Mouse (Mus musculus): ENCODE data around the gene Mcm7. TPM values are rescaled to one million over a fixed set of nuclear protein-coding genes. Genes with fewer than 3 reads are reported as not detected.

Gene Mcm7
- polyA plus RNA-seq, 1 experiment from 2014 or later: 228 TPM

DNA sequence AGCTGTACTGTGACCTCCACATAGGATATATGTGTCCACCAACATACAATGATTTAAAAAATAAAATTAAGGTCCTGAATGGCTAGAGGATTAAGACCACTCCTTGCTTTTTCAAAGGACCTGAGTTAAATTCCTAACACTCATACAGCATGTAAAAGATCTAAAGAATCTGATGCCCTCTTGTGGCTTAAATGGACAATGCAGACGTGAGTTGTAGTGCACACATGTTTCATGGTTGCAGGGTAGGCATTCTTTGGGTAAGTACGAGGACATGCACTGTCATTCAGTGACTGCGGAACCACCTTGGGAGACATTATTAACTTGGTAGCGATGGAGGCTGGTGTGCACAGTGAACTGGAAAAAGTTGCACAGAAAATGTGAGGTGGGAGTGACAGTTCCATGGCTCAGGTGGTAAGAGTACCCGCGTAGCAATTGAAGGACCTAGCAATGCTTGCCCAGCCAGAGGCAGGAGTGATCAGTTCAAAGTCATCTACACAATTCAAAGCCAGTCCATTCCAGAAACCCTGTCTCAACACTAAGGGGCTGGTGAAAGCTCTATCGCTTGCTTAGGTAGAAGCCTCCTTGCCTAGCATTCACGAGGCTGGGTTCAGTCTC is 34.2 kb downstream of the Mcm7 start:
- 51% methylated on average over 8 of the region's 8 CpGs for WGBS
- Histone ChIP-seq H3K4me2 (no peak overlapping the region), H3K27ac (no peak overlapping the region), H3K36me3 (peaks cover 23% of the 10 kb centered on the region), H3K9ac (no peak overlapping the region), H3K27me3 (no peaks in the 10 kb centered on the region), H3K4me1 (no peaks in the 10 kb centered on the region), H3K9me3 (no peaks in the 10 kb centered on the region), H3K4me3 (no peak overlapping the region)
- ATAC-seq (ENCODE audit: borderline replicate concordance, extremely low read depth, low FRiP score, low TSS enrichment): no peak

DNA sequence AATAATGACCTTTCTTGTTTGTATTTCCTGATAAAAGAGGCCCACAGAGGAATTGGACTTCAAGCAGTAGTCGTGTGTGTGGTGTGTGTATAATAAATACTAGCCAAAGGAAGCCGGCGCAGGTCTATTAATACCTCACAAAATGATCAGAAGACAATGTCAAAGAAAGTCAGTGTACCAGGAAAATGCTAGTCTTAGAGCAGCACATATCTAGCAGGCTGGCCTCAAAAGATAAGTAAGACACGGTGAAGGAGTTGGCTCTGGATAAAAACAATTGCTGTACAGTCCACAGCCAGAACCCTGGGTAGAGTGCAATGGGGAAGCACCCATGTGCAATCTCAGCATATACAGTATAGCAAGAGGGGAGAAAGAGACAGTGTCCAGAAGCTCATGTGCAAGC is 35.0 kb downstream of the Mcm7 start:
- Histone ChIP-seq H3K9ac (no peak overlapping the region), H3K4me1 (no peaks in the 10 kb centered on the region), H3K4me2 (no peak overlapping the region), H3K36me3 (peaks cover 30% of the 10 kb centered on the region), H3K27me3 (no peaks in the 10 kb centered on the region), H3K27ac (no peak overlapping the region), H3K4me3 (no peak overlapping the region), H3K9me3 (no peaks in the 10 kb centered on the region)
- WGBS: 39% methylated on average over 4 of the region's 4 CpGs
- ATAC-seq (ENCODE audit: borderline replicate concordance, extremely low read depth, low FRiP score, low TSS enrichment): no peak

DNA sequence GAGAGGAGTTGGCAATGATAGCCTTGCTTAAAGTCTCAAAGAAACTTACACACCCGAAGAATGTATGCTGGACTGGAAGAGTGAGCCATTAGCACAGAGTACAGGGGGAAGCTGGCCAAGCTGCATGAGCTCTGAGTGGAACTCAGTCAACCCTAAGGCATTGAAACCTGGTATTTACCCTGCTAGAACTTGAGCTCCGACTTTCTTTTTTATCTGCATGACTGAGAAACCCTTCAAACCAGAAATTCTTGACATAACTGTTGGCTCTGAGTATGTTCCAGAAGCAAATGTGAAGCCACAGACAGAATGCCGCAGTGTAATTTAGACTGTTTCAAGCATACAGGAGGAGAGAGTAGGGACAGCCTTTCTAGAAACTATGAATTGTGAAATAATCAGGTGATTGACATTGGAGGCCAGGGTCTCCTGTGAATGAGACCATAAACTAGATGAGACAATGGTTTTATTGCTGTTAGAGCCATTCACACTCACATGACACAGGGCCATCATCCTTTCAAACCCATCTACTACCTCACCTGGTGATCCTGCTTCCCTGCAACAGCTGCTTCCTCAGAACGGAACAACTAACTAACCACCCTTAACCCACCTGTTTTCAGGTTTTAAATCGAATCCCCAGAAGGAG is 39.7 kb downstream of the Mcm7 start:
- H3K9me3 ChIP-seq: no peaks in the 10 kb centered on the region
- H3K4me3 ChIP-seq: no peak overlapping the region
- H3K27ac ChIP-seq: no peak overlapping the region
- WGBS: 83% methylated on average over 5 of the region's 5 CpGs
- H3K4me1 ChIP-seq: no peaks in the 10 kb centered on the region
- no peak overlapping the region for H3K4me2 ChIP-seq
- H3K9ac ChIP-seq: no peak overlapping the region
- H3K36me3 ChIP-seq: peaks cover 69% of the 10 kb centered on the region
- H3K27me3 ChIP-seq: no peaks in the 10 kb centered on the region
- ATAC-seq (ENCODE audit: borderline replicate concordance, extremely low read depth, low FRiP score, low TSS enrichment): no peak

DNA sequence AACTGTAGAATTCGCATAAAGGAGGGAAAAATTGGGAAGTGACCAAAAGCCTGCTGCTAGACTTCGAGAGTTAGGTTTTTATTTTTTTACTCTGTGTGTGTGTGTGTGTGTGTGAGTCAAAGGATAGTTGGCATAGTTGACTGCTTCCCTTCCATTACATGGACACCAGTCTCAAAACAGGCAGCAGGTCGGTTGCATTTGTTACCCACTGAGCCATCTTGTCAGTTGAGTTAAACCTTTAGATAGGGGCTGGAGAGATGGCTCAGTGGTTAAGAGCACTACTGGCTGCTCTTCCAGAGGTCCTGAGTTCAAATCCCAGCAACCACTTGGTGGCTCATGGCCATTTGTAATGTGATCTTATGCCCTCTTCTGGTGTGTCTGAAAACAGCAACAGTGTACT is 54.2 kb downstream of the Mcm7 start:
- 51% methylated on average over 3 of the region's 3 CpGs for WGBS
- Histone ChIP-seq H3K9me3 (no peaks in the 10 kb centered on the region), H3K36me3 (peaks cover 21% of the 10 kb centered on the region), H3K4me3 (peak overlapping the region; percentile 86), H3K4me2 (peak overlapping the region; percentile 65), H3K4me1 (peaks cover 11% of the 10 kb centered on the region), H3K9ac (no peak overlapping the region), H3K27ac (no peak overlapping the region), H3K27me3 (no peaks in the 10 kb centered on the region)
- ATAC-seq (ENCODE audit: borderline replicate concordance, extremely low read depth, low FRiP score, low TSS enrichment): no peak

DNA sequence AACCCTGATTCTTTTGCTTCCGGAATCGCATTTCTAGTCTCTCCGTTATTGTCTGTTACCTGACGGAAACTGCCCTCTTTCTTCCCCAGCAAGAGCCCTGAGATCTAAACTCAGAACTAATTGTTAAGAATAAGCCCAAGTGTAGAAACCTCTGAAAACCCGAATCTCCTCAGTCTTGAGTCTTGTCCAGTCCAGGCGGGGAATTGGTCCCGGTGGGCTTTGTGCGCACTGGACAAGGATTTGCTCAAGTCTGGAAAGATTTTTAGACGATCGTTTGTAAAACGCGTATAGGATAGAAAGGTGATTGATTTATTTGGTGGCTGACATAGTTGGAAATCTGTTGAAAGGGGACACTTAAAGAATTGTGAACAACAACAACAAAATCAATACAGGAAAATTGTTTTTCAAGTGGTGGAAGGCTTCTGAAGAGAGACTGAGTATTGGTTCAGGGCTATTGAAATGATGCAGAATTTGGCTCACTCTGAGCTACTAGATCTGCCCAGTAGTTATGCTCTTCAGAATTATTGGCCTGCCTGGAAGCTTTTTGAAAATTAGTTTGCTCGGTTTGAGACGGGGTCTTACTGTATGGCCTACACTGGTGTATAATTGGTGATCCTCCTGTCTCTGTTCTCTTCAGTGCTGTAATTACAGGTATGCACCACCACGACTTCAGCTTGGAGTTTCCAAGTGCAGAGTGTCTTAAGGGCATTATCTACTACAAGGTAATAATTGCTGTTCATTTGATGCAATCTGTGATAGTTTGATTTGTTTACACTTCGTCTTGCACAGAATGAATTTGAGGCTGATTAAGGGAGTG is 54.8 kb downstream of the Mcm7 start:
- Histone ChIP-seq H3K9ac (peak overlapping the region; percentile 74), H3K27me3 (no peaks in the 10 kb centered on the region), H3K4me3 (peak overlapping the region; percentile 86), H3K36me3 (peaks cover 17% of the 10 kb centered on the region), H3K4me2 (peak overlapping the region; percentile 65), H3K9me3 (no peaks in the 10 kb centered on the region), H3K27ac (peak overlapping the region; percentile 96), H3K4me1 (peaks cover 11% of the 10 kb centered on the region)
- ATAC-seq (ENCODE audit: borderline replicate concordance, extremely low read depth, low FRiP score, low TSS enrichment): peak; percentile 29; the same call in 1 of the 2 replicates
- 5% methylated on average over 16 of the region's 16 CpGs for WGBS

DNA sequence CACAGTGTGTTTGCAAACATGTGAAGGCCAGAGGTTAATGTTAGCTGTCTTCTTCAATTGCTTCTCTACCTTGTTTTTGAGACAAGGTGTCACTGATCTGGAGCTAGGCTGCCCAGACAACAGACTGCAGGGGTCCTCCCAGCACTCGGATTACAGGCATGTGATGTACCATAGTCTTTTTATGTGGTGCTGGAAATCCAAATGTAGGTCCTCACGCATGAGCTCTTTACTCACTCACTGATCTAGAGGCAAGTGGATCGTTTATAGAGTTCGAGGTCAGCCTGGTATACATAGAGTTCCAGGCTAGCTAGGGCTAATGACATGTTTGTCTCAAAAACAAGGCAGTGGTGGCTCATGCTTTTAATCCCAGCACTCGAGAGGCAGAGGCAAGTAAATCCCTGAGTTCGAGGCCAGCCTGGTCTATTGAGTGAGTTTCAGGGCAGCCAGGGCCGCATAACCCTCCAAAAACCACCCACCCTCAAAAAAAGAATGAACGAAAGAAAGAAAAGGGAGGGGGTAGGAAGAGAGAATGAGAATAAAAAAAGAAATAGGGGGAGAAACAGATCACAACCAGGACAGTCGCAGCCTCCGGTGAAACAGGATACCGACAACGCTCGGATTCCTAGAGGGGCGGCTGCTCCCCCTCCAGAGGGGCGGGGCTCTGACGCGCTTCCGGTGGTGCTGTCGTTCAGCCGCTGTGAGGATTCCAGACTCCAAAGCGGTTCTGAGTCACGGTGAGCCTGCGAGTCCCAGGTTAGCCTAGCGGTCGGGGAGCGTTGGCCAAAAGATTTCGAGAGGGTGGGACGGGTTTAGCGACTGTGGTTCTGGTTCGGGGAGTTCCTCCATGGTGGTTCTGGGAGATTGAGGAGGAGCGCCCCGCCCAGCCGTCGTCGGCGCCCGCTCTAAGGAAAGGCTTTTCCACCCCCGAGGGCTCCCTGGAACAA is 55.7 kb downstream of the Mcm7 start, which contains the start of gene Zscan21:
Zscan21 (plus strand) TSS at position 649 of the 944 bp plus-strand sequence.
- peak; percentile 95 for ATAC-seq (ENCODE audit: borderline replicate concordance, extremely low read depth, low FRiP score, low TSS enrichment)
- no peaks in the 10 kb centered on the region for H3K9me3 ChIP-seq
- peak within 1 kb of the TSS; percentile 74 for H3K9ac ChIP-seq
- H3K36me3 ChIP-seq: peaks cover 13% of the 10 kb centered on the region; the same call in 1 of the 2 replicates
- H3K27me3 ChIP-seq: no peaks in the 10 kb centered on the region
- peaks cover 11% of the 10 kb centered on the region for H3K4me1 ChIP-seq
- peak within 1 kb of the TSS; percentile 96 for H3K27ac ChIP-seq
- peak within 1 kb of the TSS; percentile 86 for H3K4me3 ChIP-seq
- peak within 1 kb of the TSS; percentile 65 for H3K4me2 ChIP-seq
- WGBS: 6% methylated on average over 38 of the region's 38 CpGs

MicroRNA genes within 50 kb of the gene (microRNA counts, 519-probe panel; counts per million panel counts)
- microRNA mmu-miR-106b (3,376 counts per million, percentile 89 among the panel's probes with 10 or more counts), microRNA mmu-miR-25 (4,018 counts per million, percentile 96 among the panel's probes with 10 or more counts), microRNA mmu-miR-93 (3,323 counts per million, percentile 88 among the panel's probes with 10 or more counts)

Small RNAs within 50 kb of the gene (microRNA-seq; reads per million reads assigned to microRNA genes)
- 7,826 reads per million, percentile 93 among the genes with 10 or more reads in this experiment for gene Mir106b
- gene Mir25: 527 reads per million, percentile 71 among the genes with 10 or more reads in this experiment
- gene Mir93: 11,765 reads per million, percentile 95 among the genes with 10 or more reads in this experiment

Other genes with a start within 250 kb of the Mcm7 start
- gene Gjc3, start 209.3 kb downstream of the Mcm7 start, polyA plus RNA-seq (2015; fragmentation: Nextera tagmentation; extraction: Ambion mirVana): 0.10 and 0.12 TPM in 2 replicates
- gene Azgp1, start 190.9 kb downstream of the Mcm7 start, polyA plus RNA-seq (2015; fragmentation: Nextera tagmentation; extraction: Ambion mirVana): 0.17 TPM in 1 of 2 replicates, not detected in the other
- not detected in 2 replicates for gene Smok3a, start 151.2 kb downstream of the Mcm7 start, polyA plus RNA-seq (2015; fragmentation: Nextera tagmentation; extraction: Ambion mirVana)
- gene Smok3b, start 151.0 kb downstream of the Mcm7 start, polyA plus RNA-seq (2015; fragmentation: Nextera tagmentation; extraction: Ambion mirVana): not detected in 2 replicates
- not detected in 2 replicates for gene Smok3c, start 119.2 kb downstream of the Mcm7 start, polyA plus RNA-seq (2015; fragmentation: Nextera tagmentation; extraction: Ambion mirVana)
- 15.8 and 16.6 TPM in 2 replicates for gene Zkscan1, start 87.3 kb downstream of the Mcm7 start, polyA plus RNA-seq (2015; fragmentation: Nextera tagmentation; extraction: Ambion mirVana)
- gene Zscan21, start 55.5 kb downstream of the Mcm7 start, polyA plus RNA-seq (2015; fragmentation: Nextera tagmentation; extraction: Ambion mirVana): 61.3 and 66.3 TPM in 2 replicates
- gene Zfp113, start 16.7 kb downstream of the Mcm7 start, polyA plus RNA-seq (2015; fragmentation: Nextera tagmentation; extraction: Ambion mirVana): 20.8 and 21.3 TPM in 2 replicates
- 316 and 320 TPM in 2 replicates for gene Cops6, start 11.4 kb downstream of the Mcm7 start, polyA plus RNA-seq (2015; fragmentation: Nextera tagmentation; extraction: Ambion mirVana)
- gene Ap4m1, start 420 bp downstream of the Mcm7 start, polyA plus RNA-seq (2015; fragmentation: Nextera tagmentation; extraction: Ambion mirVana): 22.8 and 26.2 TPM in 2 replicates
- gene Taf6, start 15.0 kb upstream of the Mcm7 start, polyA plus RNA-seq (2015; fragmentation: Nextera tagmentation; extraction: Ambion mirVana): 86.7 and 92.3 TPM in 2 replicates
- 61.0 and 63.5 TPM in 2 replicates for gene Cnpy4, start 15.1 kb upstream of the Mcm7 start, polyA plus RNA-seq (2015; fragmentation: Nextera tagmentation; extraction: Ambion mirVana)
- 9.1 and 9.7 TPM in 2 replicates for gene Mblac1, start 21.9 kb upstream of the Mcm7 start, polyA plus RNA-seq (2015; fragmentation: Nextera tagmentation; extraction: Ambion mirVana)
- not detected in 2 replicates for gene Nxpe5, start 53.5 kb upstream of the Mcm7 start, polyA plus RNA-seq (2015; fragmentation: Nextera tagmentation; extraction: Ambion mirVana)
- 58.1 and 58.6 TPM in 2 replicates for gene Lamtor4, start 83.1 kb upstream of the Mcm7 start, polyA plus RNA-seq (2015; fragmentation: Nextera tagmentation; extraction: Ambion mirVana)
- 4.5 and 5.7 TPM in 2 replicates for gene BC037034, start 91.6 kb upstream of the Mcm7 start, polyA plus RNA-seq (2015; fragmentation: Nextera tagmentation; extraction: Ambion mirVana)
- gene Gal3st4, start 100.4 kb upstream of the Mcm7 start, polyA plus RNA-seq (2015; fragmentation: Nextera tagmentation; extraction: Ambion mirVana): 1.1 and 2.0 TPM in 2 replicates
- gene Gm43720, start 107.5 kb upstream of the Mcm7 start, polyA plus RNA-seq (2015; fragmentation: Nextera tagmentation; extraction: Ambion mirVana): 0.13 and 0.24 TPM in 2 replicates
- 18.9 and 20.6 TPM in 2 replicates for gene Gpc2, start 107.6 kb upstream of the Mcm7 start, polyA plus RNA-seq (2015; fragmentation: Nextera tagmentation; extraction: Ambion mirVana)
- 2.6 and 3.6 TPM in 2 replicates for gene Stag3, start 107.8 kb upstream of the Mcm7 start, polyA plus RNA-seq (2015; fragmentation: Nextera tagmentation; extraction: Ambion mirVana)
- gene Pvrig, start 169.5 kb upstream of the Mcm7 start, polyA plus RNA-seq (2015; fragmentation: Nextera tagmentation; extraction: Ambion mirVana): 0.39 TPM in 1 of 2 replicates, not detected in the other